Mouse (Mus musculus): ENCODE measurements at regions not wholly inside any gene's neighbourhood (a gene's known extent, or its start where the extent isn't known, plus 50 kb on each side); places are given as distances from the start of the nearest gene placed in this dataset.

- no peak for DNase-seq
Measured at GRCm38 (mm10) chr13:84399345-84400170, 177.5 kb downstream of the Tmem161b start.

- no peak for DNase-seq
Measured at GRCm38 (mm10) chr13:84401006-84401405, 178.9 kb downstream of the Tmem161b start.

GRCm38 (mm10) chr13:84404566-84405194, 182.6 kb downstream of the Tmem161b start:
- no peak for DNase-seq

- DNase-seq, result no peak
Measured at GRCm38 (mm10) chr13:84434444-84434843, 212.3 kb downstream of the Tmem161b start.

- no peak for DNase-seq
Measured at GRCm38 (mm10) chr13:84437586-84438443, 215.7 kb downstream of the Tmem161b start.

GRCm38 (mm10) chr13:84438444-84438766, 216.3 kb downstream of the Tmem161b start:
- DNase-seq, result no peak

- DNase-seq, result no peak
Measured at GRCm38 (mm10) chr13:84448514-84448913, 226.4 kb downstream of the Tmem161b start.

- no peak for DNase-seq
Measured at GRCm38 (mm10) chr13:84449001-84449551, 227.0 kb downstream of the Tmem161b start.

Data from kidney, postnatal 4 days (tissue).